Mouse (Mus musculus) stomach, postnatal 0 days (tissue): ENCODE measurements around the gene Nme1.

Experiments
- CTCF ChIP-seq: IDR thresholded peaks from 2 replicates; pipeline ENCODE4 v1.5.1; 2016; ENCODE audit warnings: antibody characterized with exemption, low read depth, mild to moderate bottlenecking, moderate library complexity
- EP300 ChIP-seq: optimal IDR thresholded peaks from 2 replicates; pipeline ENCODE3; 2016; ENCODE audit warnings: antibody characterized with exemption

DNA sequence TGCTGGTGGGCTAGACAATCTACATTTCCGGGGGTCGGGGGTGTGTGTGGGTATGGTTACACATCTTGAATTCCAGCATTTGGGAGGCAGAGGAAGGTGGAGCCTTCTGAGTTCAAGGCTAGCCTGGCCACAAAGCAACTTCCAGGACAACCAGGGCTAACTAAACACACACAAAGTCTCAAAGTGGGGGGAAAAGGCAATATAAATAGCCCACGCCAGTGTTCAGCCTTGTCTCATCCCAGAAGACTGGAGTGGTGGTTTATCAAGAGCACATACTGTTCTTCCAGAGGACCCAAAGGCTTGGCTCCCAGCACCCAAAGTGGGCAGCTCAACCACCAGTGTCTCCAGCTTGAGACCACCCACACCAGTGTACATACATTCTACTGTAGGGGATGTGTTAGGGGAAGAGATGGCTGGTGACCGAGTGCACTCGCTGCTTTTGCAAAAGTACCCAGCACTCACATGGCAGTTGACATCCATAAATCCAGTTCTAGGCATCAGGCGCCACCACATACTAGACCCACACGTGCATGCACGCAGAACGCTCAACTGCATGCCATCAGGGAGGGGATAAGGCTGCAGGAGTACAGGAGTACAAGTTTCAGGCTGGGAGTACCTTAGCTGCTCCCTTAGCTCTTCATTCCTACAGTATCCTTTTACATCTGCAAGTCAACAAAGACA, 19.3 kb downstream of the Nme1 start:
- TF ChIP-seq CTCF (no peak), EP300 (no peak)
